Mouse (Mus musculus): ENCODE results near the gene Eid2b.

DNA sequence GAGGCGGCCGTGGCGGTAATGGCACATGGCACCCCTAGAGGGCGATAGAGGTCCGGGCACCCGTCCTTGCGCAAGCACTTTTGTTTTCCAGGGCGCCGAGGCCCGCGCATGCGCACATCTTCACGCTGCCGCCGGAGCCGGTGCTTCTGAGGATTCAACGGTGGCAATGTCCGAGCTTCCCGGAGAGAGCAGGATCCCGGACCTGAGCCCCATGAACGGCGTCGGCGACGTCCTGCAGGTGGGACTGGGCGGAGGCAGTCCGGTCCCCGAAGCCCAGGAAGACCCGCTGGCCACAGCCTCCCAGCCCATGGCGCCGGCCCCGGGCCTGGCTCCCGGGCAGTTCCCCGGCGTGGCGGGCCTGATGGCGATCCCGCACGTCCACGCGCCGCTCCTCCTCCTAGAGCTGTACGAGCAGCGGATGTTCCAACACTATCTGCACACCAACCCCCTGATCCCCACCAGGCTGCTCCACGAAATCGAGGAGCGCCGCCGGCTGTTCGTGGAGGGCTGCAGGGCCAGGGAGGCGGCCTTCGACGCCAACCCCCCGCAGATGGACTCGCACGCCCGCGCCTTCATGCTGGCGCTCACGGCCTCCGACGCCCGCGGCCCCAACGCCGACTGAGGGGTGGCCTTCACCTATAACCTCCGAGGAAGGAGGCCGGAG is at the start of gene Eid2b:
- peak; percentile 75 for TF ChIP-seq CTCF (IDR thresholded peaks at IDR 0.05; ENCODE audit: extremely low read depth, insufficient read depth, low read length)
- peak; percentile 80 for TF ChIP-seq POLR2A (IDR thresholded peaks at IDR 0.05; ENCODE audit: extremely low read depth, insufficient read depth, low read length)
